Mouse (Mus musculus) left cerebral cortex, adult 9 months (tissue): ENCODE measurements around the gene Vmn2r33.
"Not testable (repeated sequence)": the region's sequence is repeated elsewhere in the genome, so short reads cannot be mapped to it uniquely, and the experiment has no call there.

Source experiments
- DNase-seq, 2 experiments: peaks; one replicate each; pipeline ENCODE4 v3.0.0; 2022; ENCODE audit warnings: low spot score in 2 of 2

Vmn2r33 gene

DNA sequence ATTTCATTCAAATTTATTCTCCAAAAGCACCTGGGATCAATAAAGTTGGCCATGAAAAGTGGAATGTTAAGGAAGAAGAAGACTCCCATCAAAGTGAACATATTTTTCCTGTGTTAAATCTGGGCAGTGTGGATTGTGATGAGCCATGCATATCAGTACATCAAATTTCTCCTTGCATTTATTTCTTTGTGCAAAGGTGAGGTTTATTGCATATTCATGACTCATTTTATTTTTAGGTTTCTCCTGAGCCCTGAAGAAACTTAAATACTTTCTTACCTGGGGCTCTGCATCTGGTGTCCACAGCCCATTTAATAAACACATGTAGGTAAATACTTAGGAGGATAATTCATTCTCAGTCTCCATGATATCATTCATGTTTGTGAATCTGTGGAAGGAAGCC lies at the start of gene Vmn2r33:
Vmn2r33 (minus strand) TSS at position 101 of the 400 bp plus-strand sequence.
- DNase-seq, result not testable (repeated sequence)
